Mouse (Mus musculus) G1E-ER4 (cell line): ENCODE results near the gene Clrn2. TPM values are rescaled to one million over a fixed set of nuclear protein-coding genes. Genes with fewer than 3 reads are reported as not detected.

Experiments
- GATA1 ChIP-seq: IDR thresholded peaks from one replicate; pipeline ENCODE4 v1.8.0; 2012; ENCODE audit warnings: low read length, inconsistent platforms
- polyA plus RNA-seq: library from polyadenylated mRNA; stranded (reverse); fragments of >175 nt; gene quantifications from 2 replicates; pipeline ENCODE4 v1.2.3, GENCODE M21; 2012

Gene Clrn2
- polyA plus RNA-seq, 1 experiment = not detected

- TF ChIP-seq GATA1 = no peak
These were observed 9.3 kb upstream of the Clrn2 start for GRCm38 (mm10) chr5:45444130-45444832.

- TF ChIP-seq GATA1 = no peak
These were observed 4.9 kb upstream of the Clrn2 start for GRCm38 (mm10) chr5:45448676-45449075.

GRCm38 (mm10) chr5:45449206-45449605 lies 4.3 kb upstream of the Clrn2 start:
- no peak for TF ChIP-seq GATA1

GRCm38 (mm10) chr5:45449831-45450716 lies 3.5 kb upstream of the Clrn2 start, which contains the start of gene Qdpr:
Gene Qdpr (minus strand): TSS chr5:45450236.
- no peak for TF ChIP-seq GATA1

- no peak for TF ChIP-seq GATA1
These were observed 905 bp downstream of the Clrn2 start for GRCm38 (mm10) chr5:45454456-45454855.

- no peak for TF ChIP-seq GATA1
These were observed 19.4 kb downstream of the Clrn2 start for GRCm38 (mm10) chr5:45472880-45473450.

- no peak for TF ChIP-seq GATA1
These were observed 20.0 kb downstream of the Clrn2 start for GRCm38 (mm10) chr5:45473521-45473920.

GRCm38 (mm10) chr5:45474215-45474614 lies 20.7 kb downstream of the Clrn2 start:
- TF ChIP-seq GATA1 = no peak

GRCm38 (mm10) chr5:45474758-45475157 lies 21.2 kb downstream of the Clrn2 start:
- TF ChIP-seq GATA1 = no peak

GRCm38 (mm10) chr5:45475771-45476170 lies 22.2 kb downstream of the Clrn2 start:
- TF ChIP-seq GATA1 = no peak

GRCm38 (mm10) chr5:45476288-45476687 lies 22.7 kb downstream of the Clrn2 start:
- no peak for TF ChIP-seq GATA1

GRCm38 (mm10) chr5:45477601-45478000 lies 24.1 kb downstream of the Clrn2 start:
- no peak for TF ChIP-seq GATA1

- no peak for TF ChIP-seq GATA1
These were observed 26.5 kb downstream of the Clrn2 start for GRCm38 (mm10) chr5:45480066-45480465.

- TF ChIP-seq GATA1 = no peak
These were observed 27.6 kb downstream of the Clrn2 start for GRCm38 (mm10) chr5:45481125-45481524.

GRCm38 (mm10) chr5:45482607-45483006 lies 29.1 kb downstream of the Clrn2 start:
- no peak for TF ChIP-seq GATA1

GRCm38 (mm10) chr5:45483654-45484053 lies 30.1 kb downstream of the Clrn2 start:
- no peak for TF ChIP-seq GATA1

GRCm38 (mm10) chr5:45491776-45492175 lies 38.2 kb downstream of the Clrn2 start:
- no peak for TF ChIP-seq GATA1
